Mouse (Mus musculus) CD4-positive helper T cell, adult 2 months (primary cell): ENCODE measurements around the gene Olfr1016.

ENCODE experiments used
- DNase-seq: peaks from one replicate; pipeline ENCODE4 v3.0.0-alpha.2; 2012; ENCODE audit warnings: low read depth, missing footprints, low spot score

The Olfr1016 gene

GRCm38 (mm10) chr2:85802444-85802843 is at the start of gene Olfr1016:
Gene Olfr1016, minus strand, starts transcription at chr2:85802544.
- DNase-seq: no peak

GRCm38 (mm10) chr2:85846730-85847129 is 44.4 kb upstream of the Olfr1016 start, which contains the start of gene Olfr1020:
Gene Olfr1020, plus strand, starts transcription at chr2:85847030.
- no peak for DNase-seq

- no peak for DNase-seq
Observed at GRCm38 (mm10) chr2:85845383-85845782, 43.0 kb upstream of the Olfr1016 start, which contains the start of gene Olfr1019. Gene Olfr1019, minus strand, starts transcription at chr2:85845483.

GRCm38 (mm10) chr2:85818179-85818578 is 15.8 kb upstream of the Olfr1016 start, which contains the start of gene Olfr1018:
Gene Olfr1018, plus strand, starts transcription at chr2:85818479.
- no peak for DNase-seq

- no peak for DNase-seq
Observed at GRCm38 (mm10) chr2:85804501-85804900, 2.2 kb upstream of the Olfr1016 start.

- no peak for DNase-seq
Observed at GRCm38 (mm10) chr2:85792331-85792730, 10.0 kb downstream of the Olfr1016 start.

- no peak for DNase-seq
Observed at GRCm38 (mm10) chr2:85781717-85782116, 20.6 kb downstream of the Olfr1016 start, which contains the start of gene Olfr1015. Gene Olfr1015, plus strand, starts transcription at chr2:85782017.

GRCm38 (mm10) chr2:85772413-85772812 is 29.9 kb downstream of the Olfr1016 start, which contains the start of gene Olfr1014:
Gene Olfr1014, plus strand, starts transcription at chr2:85772713.
- no peak for DNase-seq

GRCm38 (mm10) chr2:85766798-85767197 is 35.5 kb downstream of the Olfr1016 start, which contains the start of gene Olfr1013:
Gene Olfr1013, plus strand, starts transcription at chr2:85767098.
- no peak for DNase-seq

GRCm38 (mm10) chr2:85762666-85763065 is 39.7 kb downstream of the Olfr1016 start, which contains the start of gene Olfr1012:
Gene Olfr1012, minus strand, starts transcription at chr2:85762766.
- no peak for DNase-seq

- DNase-seq: no peak
Observed at GRCm38 (mm10) chr2:85753822-85754221, 48.5 kb downstream of the Olfr1016 start.
